Mouse (Mus musculus): ENCODE measurements around the gene Apc2. TPM values are rescaled to one million over a fixed set of nuclear protein-coding genes. Genes with fewer than 3 reads are reported as not detected.
"Not testable (repeated sequence)": the region's sequence is repeated elsewhere in the genome, so short reads cannot be mapped to it uniquely, and the experiment has no call there.

Apc2 gene
- polyA plus RNA-seq, 1 experiment: 0.57 TPM

DNA sequence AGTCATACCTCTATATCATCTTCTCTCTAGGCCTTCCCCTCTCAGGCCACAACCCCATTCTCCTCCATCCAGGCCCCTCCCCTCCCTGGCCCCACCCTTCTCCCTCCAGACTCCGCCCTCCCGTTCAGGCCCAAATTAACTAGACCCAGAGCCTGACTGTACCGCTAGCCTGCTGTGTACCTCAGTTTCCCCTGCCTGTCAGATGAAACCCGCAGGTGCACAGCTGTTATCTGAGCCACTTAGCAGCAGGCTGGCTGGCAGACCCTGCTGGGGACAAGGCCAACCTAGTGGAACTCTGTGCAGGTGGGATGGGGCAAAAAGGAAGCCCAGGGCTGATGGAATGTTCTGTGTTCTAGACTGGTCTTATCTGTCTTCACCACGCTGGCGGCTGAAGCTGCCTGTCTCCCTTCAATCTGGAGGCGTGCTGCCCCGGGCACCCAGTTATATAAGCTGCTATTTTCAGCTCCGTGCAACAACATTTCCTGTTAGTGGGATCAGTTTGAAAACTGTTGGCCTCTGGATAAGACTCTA, 48.4 kb downstream of the Apc2 start:
- WGBS: 27% methylated on average over 9 of the region's 9 CpGs
- H3K4me1 ChIP-seq (replicated peaks; ENCODE audit: control insufficient read depth, insufficient read depth, low read length): peaks cover 27% of the 10 kb centered on the region
- no peaks in the 10 kb centered on the region for H3K36me3 ChIP-seq (ENCODE audit: control insufficient read depth, insufficient read depth, low read length)
- no peak for DNase-seq
- no peak overlapping the region for H3K27ac ChIP-seq (ENCODE audit: control insufficient read depth, insufficient read depth, low read length)
- peaks cover 40% of the 10 kb centered on the region for H3K27me3 ChIP-seq (ENCODE audit: control insufficient read depth, insufficient read depth, low read length)
- no peak overlapping the region for H3K4me3 ChIP-seq (ENCODE audit: control insufficient read depth, insufficient read depth, low read length)
- TF ChIP-seq CTCF (IDR thresholded peaks at IDR 0.05; ENCODE audit: borderline replicate concordance, control insufficient read depth, extremely low read depth, insufficient read depth, low read length, poor library complexity): no peak
- no peak for TF ChIP-seq POLR2A (IDR thresholded peaks at IDR 0.05; ENCODE audit: control insufficient read depth, extremely low read depth, insufficient read depth, low read length, poor library complexity)

DNA sequence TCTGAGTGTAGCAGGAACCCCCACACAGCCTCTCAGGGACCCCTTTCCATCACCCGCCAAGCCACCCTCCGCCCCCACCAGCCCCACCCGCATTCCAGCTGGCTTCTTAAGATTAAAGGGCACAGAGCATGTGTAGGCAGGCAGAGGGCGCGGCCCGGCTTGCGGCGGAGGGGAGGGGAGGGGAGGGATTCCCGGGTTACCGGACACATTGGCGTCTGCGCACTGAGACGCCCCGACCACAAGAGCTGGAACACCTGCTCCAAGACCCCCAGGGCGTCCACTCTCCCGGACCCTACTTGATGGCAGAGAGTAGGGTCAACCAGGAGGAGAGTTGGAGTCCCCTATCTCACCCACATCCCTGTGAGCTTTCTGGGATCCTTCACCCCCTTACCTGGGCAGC, 49.3 kb downstream of the Apc2 start:
- H3K4me1 ChIP-seq (replicated peaks; ENCODE audit: control insufficient read depth, insufficient read depth, low read length): peaks cover 27% of the 10 kb centered on the region
- H3K27ac ChIP-seq (ENCODE audit: control insufficient read depth, insufficient read depth, low read length): no peak overlapping the region
- no peaks in the 10 kb centered on the region for H3K36me3 ChIP-seq (ENCODE audit: control insufficient read depth, insufficient read depth, low read length)
- 2% methylated on average over 16 of the region's 16 CpGs for WGBS
- no peak overlapping the region for H3K4me3 ChIP-seq (ENCODE audit: control insufficient read depth, insufficient read depth, low read length)
- DNase-seq: no peak
- TF ChIP-seq POLR2A (IDR thresholded peaks at IDR 0.05; ENCODE audit: control insufficient read depth, extremely low read depth, insufficient read depth, low read length, poor library complexity) (no peak), CTCF (IDR thresholded peaks at IDR 0.05; ENCODE audit: borderline replicate concordance, control insufficient read depth, extremely low read depth, insufficient read depth, low read length, poor library complexity) (no peak)
- peaks cover 40% of the 10 kb centered on the region for H3K27me3 ChIP-seq (ENCODE audit: control insufficient read depth, insufficient read depth, low read length)

DNA sequence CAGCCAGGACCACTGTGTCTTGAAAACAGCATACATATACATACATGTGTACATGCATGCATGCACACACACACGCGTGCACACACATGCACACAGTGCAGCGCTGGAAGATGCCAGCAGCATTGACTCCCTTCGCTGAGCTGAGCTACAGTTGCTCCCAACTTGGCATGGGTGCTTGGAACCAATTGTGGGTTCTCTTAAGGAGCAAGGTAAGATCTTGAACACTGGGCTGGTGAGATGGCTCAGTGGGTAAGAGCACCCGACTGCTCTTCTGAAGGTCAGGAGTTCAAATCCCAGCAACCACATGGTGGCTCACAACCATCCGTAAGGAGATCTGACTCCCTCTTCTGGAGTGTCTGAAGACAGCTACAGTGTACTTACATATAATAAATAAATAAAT, 50.2 kb downstream of the Apc2 start:
- not testable (repeated sequence) for H3K27ac ChIP-seq (ENCODE audit: control insufficient read depth, insufficient read depth, low read length); DNase-seq; H3K36me3 ChIP-seq (ENCODE audit: control insufficient read depth, insufficient read depth, low read length); H3K4me3 ChIP-seq (ENCODE audit: control insufficient read depth, insufficient read depth, low read length)
- peaks cover 22% of the 10 kb centered on the region for H3K4me1 ChIP-seq (replicated peaks; ENCODE audit: control insufficient read depth, insufficient read depth, low read length)
- 92% methylated on average over 6 of the region's 6 CpGs for WGBS
- H3K27me3 ChIP-seq (ENCODE audit: control insufficient read depth, insufficient read depth, low read length): peaks cover 40% of the 10 kb centered on the region

DNA sequence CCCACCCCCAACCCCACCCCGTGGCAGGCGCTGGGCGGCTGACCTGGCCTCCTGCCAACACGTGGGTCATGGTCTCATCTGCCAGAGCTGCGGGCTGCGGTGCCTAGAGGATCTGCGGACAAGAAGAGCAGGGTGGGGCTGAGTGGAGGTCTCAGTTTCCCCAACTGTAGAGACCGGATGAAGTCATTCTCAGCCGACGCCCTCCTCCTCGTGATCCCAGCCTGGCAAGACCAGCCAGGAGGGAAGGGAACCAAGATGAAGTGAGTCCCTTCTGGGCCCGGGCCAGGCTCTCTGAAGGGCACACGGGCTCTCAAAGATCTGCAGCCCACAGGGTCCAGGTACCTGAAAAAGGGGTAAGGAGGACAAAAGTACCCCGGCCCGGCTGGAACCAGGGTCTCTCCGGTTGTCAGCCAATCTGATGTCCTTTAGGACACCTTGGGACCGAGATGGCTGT, 51.8 kb downstream of the Apc2 start:
- peaks cover 28% of the 10 kb centered on the region for H3K27me3 ChIP-seq (ENCODE audit: control insufficient read depth, insufficient read depth, low read length)
- H3K4me1 ChIP-seq (replicated peaks; ENCODE audit: control insufficient read depth, insufficient read depth, low read length): peaks cover 16% of the 10 kb centered on the region
- no peak overlapping the region for H3K27ac ChIP-seq (ENCODE audit: control insufficient read depth, insufficient read depth, low read length)
- no peak overlapping the region for H3K4me3 ChIP-seq (ENCODE audit: control insufficient read depth, insufficient read depth, low read length)
- TF ChIP-seq POLR2A (IDR thresholded peaks at IDR 0.05; ENCODE audit: control insufficient read depth, extremely low read depth, insufficient read depth, low read length, poor library complexity) (no peak), CTCF (IDR thresholded peaks at IDR 0.05; ENCODE audit: borderline replicate concordance, control insufficient read depth, extremely low read depth, insufficient read depth, low read length, poor library complexity) (no peak)
- WGBS: 12% methylated on average over 17 of the region's 17 CpGs
- no peaks in the 10 kb centered on the region for H3K36me3 ChIP-seq (ENCODE audit: control insufficient read depth, insufficient read depth, low read length)
- no peak for DNase-seq

DNA sequence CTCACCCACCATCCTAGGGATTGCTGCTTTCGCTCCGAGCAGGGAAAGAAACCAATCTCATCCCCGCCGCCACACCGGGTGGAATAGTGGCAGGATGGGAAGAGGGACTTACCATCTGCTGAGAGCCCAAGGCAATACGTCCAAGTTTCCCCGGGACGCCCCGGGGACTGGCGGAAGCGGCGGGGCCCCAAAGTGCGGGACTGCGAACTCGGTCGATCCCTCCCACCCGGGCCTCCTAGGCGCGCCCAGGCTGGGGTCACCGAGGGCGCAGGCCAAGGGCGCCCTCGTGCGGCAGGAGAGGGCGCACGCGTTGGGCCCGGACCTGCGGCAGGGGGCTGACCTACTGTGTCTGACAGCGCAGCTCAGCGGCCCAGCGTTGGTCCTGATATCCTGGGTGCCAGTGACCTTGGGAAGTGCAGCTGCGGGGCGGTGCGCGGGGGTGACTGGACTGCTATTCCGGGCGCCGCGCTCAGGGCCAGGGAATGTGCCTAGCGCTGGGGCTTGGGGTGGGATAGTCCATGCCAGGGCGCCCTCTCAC, 52.5 kb downstream of the Apc2 start, which contains the start of gene Adamtsl5:
TSS of gene Adamtsl5 (minus strand) at position 169 of the 538 bp plus-strand sequence.
- whole genome bisulfite sequencing: 4% methylated on average over 42 of the region's 42 CpGs
- no peaks in the 10 kb centered on the region for H3K36me3 ChIP-seq (ENCODE audit: control insufficient read depth, insufficient read depth, low read length)
- no peak within 1 kb of the TSS for H3K27ac ChIP-seq (ENCODE audit: control insufficient read depth, insufficient read depth, low read length)
- DNase-seq: peak; percentile 66
- peaks cover 21% of the 10 kb centered on the region for H3K27me3 ChIP-seq (ENCODE audit: control insufficient read depth, insufficient read depth, low read length)
- TF ChIP-seq CTCF (IDR thresholded peaks at IDR 0.05; ENCODE audit: borderline replicate concordance, control insufficient read depth, extremely low read depth, insufficient read depth, low read length, poor library complexity) (peak; percentile 96), POLR2A (IDR thresholded peaks at IDR 0.05; ENCODE audit: control insufficient read depth, extremely low read depth, insufficient read depth, low read length, poor library complexity) (no peak)
- H3K4me3 ChIP-seq (ENCODE audit: control insufficient read depth, insufficient read depth, low read length): peak within 1 kb of the TSS; percentile 20
- H3K4me1 ChIP-seq (replicated peaks; ENCODE audit: control insufficient read depth, insufficient read depth, low read length): peaks cover 14% of the 10 kb centered on the region

DNA sequence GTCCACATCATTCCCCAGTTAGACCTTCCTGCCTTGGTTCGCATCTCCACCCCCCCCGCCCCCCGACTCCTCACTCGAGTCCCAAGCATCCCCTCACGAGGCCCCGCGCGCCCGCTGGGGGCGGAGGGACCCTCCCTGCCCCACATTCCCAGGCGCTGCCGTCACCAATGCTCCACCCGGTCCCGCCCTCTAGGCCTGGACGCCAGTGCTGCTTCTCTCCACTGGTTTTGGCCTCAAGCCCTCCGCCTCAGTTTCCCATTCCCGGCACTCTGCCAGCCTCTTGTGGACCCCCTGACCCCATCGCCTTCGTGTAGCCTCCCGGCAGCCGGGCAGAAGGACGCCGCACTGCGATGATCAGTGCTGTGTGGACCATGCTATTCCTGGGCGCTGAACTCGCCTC, 53.2 kb downstream of the Apc2 start:
- Histone ChIP-seq H3K4me3 (ENCODE audit: control insufficient read depth, insufficient read depth, low read length) (no peak overlapping the region), H3K27me3 (ENCODE audit: control insufficient read depth, insufficient read depth, low read length) (peaks cover 18% of the 10 kb centered on the region), H3K4me1 (replicated peaks; ENCODE audit: control insufficient read depth, insufficient read depth, low read length) (peaks cover 11% of the 10 kb centered on the region), H3K27ac (ENCODE audit: control insufficient read depth, insufficient read depth, low read length) (no peak overlapping the region), H3K36me3 (ENCODE audit: control insufficient read depth, insufficient read depth, low read length) (no peaks in the 10 kb centered on the region)
- WGBS: 47% methylated on average over 26 of the region's 26 CpGs
- TF ChIP-seq CTCF (IDR thresholded peaks at IDR 0.05; ENCODE audit: borderline replicate concordance, control insufficient read depth, extremely low read depth, insufficient read depth, low read length, poor library complexity) (no peak), POLR2A (IDR thresholded peaks at IDR 0.05; ENCODE audit: control insufficient read depth, extremely low read depth, insufficient read depth, low read length, poor library complexity) (no peak)
- no peak for DNase-seq

DNA sequence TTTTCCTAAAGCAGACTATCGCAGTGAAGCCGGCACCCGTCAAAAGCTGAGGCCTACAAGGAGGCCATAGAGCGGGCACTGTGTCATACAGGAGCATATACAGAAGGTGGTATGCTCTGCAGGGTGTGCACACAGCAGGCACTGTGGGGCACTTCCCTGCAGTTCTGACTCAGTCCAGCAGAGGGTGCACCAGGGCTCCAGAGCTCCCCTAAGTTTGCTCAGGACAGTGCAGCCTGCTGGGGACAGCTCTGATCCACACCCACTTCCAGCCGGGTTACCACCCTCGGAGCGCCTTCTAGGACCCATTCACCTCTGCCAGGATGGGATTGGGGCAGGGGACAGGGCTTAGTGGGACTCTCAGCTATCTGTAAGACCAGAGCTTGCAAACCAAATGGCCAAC, 54.5 kb downstream of the Apc2 start:
- DNase-seq: peak; percentile 86
- H3K4me1 ChIP-seq (replicated peaks; ENCODE audit: control insufficient read depth, insufficient read depth, low read length): peaks cover 6% of the 10 kb centered on the region

More for the DNA sequence above, 54.5 kb downstream of the Apc2 start:
- Histone ChIP-seq H3K27ac (ENCODE audit: control insufficient read depth, insufficient read depth, low read length) (no peak overlapping the region), H3K27me3 (ENCODE audit: control insufficient read depth, insufficient read depth, low read length) (peaks cover 11% of the 10 kb centered on the region; the same call in 1 of the 2 replicates), H3K36me3 (ENCODE audit: control insufficient read depth, insufficient read depth, low read length) (no peaks in the 10 kb centered on the region), H3K4me3 (ENCODE audit: control insufficient read depth, insufficient read depth, low read length) (no peak overlapping the region)
- WGBS: 5% methylated on average over 7 of the region's 7 CpGs
- TF ChIP-seq CTCF (IDR thresholded peaks at IDR 0.05; ENCODE audit: borderline replicate concordance, control insufficient read depth, extremely low read depth, insufficient read depth, low read length, poor library complexity): peak; percentile 92
- 0 out of 2 replicates have a peak, but pooled peaks have one; percentile 14 for TF ChIP-seq POLR2A (IDR thresholded peaks at IDR 0.05; ENCODE audit: control insufficient read depth, extremely low read depth, insufficient read depth, low read length, poor library complexity)
